Mouse (Mus musculus) thymus, postnatal 14 days (tissue): ENCODE results near the gene Lrwd1.

Experiments
- DNase-seq: peaks from one replicate; pipeline ENCODE4 v3.0.0; 2021

Lrwd1 gene

DNA sequence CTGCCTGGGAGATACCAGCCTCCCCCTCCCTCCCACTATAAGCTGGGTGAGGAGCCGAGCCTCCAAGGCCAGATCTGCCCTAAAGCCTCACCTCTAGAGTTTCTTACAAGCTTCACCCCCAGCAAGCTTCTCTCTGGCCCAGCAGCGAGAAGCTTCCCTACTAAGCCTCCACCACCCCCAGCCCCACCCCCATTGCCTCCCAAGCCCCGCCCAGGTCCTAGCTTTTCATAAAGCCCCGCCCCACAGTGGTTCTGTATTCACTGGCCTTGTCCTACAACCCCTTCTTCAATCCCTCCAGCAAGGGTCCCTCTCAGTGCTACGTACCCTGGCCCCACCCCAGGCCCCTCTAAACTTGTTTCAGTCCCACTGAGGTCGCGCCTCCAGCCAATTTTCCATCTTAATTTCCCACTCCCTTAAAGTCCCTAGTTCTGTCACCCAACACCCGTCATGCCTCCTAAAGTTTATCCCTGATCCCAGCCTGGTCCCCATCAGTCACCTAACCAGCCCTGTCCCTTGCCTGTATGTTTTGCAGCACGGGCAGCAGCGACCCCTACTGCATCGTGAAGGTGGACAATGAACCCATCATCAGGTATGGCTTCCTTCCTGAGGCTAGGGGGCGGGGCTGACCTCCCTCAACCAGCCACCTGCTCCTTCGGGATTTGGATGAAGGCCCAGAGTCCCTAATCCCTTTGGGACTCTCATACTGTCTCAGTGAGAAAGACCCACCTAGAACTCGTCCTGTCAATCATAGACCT is 46.9 kb downstream of the Lrwd1 start:
- no peak for DNase-seq

DNA sequence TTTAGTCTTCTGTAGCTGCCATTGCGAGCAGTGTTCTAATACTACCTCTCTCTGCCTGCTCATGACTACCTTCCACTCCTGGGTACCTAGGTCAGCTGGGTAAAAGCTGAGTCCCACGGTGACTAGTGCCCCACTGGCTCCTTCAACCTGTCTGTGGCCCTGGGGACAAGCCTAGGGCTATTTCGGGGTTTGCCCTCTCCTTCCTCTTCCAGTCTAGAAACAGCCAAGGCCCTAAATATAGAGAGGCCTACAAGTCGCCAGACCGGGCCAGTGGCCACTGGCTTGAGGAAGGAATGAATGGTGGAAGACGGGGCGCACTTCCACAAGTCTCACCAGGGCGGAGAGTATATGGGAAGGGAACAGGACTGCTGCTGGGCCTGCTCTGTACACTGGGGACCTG is 49.6 kb downstream of the Lrwd1 start:
- no peak for DNase-seq

DNA sequence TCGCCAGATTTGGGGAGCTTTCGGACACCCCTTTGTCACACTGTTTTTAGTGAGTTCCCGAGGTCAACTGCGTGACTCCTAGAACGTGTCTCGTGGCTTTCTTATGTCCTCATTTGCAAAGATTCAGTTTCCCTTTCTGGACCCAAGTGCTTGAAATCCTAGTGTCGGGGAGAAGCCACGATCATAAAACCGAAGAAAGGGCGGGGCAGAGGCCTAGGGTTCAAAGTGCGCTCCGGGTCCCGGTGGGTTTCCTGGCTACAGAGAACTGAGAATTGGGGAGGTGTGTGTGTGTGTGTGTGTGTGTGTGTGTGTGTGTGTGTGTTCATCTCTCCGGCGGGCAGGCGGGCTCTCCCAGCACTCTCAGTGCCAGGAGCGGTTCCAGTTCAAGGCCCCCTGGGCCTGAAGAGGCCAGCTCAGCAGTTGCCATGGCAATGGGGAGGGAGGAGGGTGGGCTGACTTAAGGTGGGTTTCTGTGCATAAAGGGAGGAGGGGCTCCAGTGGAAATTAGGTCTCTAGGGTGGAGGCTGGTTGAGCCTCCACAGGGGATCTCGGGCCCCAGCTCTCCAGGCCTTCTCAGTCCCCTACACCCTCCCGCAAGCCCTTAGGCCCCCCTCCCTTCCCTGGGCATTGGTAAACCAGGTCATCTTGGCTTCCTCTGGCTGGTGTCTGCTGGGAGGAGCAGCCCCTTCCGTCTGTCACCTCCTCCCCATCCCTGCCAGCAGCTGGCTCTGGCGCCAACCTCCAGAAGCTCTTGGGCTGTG is 50.8 kb downstream of the Lrwd1 start:
- DNase-seq = peak; percentile 70

DNA sequence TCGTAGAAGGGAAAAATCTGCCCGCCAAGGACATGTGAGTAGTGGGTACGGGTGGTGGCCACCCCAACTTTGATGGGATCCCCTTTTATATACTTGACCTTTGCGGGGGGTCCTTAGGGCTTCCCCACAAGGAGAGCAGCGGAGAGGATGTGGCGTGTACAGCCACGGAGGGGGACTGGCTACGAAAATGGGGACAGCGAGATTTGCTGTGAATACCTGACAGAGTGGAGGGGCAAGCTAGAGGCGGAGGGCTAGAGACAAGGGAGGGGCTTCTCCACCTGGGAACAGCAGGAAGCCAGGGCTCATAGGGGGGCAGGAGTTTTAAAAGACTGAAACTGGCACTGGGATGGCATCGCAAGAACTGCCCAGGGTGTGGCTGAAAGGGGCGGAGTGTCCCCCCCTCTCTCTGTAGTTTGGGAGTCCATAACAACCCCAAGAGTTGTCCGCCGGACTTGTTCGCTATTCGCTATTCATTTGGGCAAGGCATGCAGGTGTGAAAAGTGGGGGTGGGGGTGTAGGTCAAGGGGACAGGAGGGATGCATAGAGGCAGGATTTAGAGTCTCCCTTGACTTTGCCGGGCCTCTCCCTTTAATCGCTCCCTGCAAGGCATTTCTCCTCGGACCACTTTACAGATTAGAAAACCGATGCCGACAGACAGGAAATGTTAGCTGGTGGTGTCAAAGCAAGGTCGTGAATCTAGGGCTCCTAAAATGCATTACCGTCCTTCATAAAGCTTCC is 51.6 kb downstream of the Lrwd1 start:
- DNase-seq = peak; percentile 36

DNA sequence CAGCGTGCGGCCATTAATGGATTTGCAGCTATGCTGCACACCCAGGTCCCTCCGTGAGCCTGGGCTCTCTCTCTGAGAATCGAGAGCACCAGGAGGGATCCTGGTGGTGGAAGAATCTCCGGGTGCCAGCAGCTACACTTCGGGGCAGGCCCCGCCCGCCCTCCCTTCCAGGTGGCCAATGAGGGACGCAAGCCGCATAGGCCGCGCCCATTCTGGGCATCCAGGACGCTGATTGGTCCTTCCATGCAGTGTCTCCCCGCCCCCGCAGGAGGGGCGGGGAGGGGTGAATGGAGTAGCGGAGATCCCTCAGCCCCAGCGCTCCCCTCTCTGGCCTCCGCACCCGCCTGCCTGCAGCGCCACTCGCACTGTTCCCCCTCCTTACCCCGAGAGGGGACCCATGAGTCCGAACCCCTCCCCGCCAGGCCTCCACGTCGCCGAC is 52.2 kb downstream of the Lrwd1 start, which contains the start of gene Rasa4:
Rasa4 (plus strand) TSS at position 248 of the 439 bp plus-strand sequence.
- DNase-seq = peak; percentile 97

DNA sequence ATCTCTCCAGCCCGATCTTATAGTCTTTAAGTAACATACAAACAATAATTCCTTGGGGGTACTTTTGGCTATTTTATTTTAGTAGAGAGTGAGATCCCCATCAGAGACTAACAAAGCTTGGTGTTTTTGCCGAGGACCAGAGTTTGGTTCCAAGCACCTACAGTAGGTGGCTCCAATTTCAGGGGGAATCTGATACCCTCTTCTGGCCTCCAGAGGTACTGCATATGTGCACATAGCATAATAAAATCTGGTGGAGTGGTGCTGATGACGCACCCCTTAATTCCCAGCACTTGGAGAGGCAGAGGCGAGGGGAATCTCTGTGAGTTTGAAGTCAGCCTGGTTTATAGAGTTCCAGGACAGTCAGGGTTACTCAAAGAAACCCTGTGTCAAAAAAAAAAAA is 53.5 kb downstream of the Lrwd1 start:
- peak; percentile 25 for DNase-seq

DNA sequence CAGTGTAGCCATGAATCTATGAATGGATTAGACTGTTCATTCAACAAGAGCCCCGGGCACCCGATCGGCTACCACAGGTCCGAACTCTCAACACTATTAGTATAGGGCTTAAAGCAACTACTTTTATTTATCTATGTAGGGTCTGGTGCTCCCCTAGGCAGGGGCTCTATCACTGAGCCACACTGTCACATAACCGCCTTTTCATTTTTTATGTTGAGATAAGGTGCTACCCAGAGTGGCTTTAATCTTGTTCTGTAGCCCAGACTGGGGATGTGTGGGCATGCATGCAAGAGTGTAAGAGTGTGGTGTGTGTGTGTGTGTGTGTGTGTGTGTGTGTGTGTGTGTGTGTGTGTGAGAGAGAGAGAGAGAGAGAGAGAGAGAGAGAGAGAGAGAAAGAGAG is 57.7 kb downstream of the Lrwd1 start:
- DNase-seq = no peak

DNA sequence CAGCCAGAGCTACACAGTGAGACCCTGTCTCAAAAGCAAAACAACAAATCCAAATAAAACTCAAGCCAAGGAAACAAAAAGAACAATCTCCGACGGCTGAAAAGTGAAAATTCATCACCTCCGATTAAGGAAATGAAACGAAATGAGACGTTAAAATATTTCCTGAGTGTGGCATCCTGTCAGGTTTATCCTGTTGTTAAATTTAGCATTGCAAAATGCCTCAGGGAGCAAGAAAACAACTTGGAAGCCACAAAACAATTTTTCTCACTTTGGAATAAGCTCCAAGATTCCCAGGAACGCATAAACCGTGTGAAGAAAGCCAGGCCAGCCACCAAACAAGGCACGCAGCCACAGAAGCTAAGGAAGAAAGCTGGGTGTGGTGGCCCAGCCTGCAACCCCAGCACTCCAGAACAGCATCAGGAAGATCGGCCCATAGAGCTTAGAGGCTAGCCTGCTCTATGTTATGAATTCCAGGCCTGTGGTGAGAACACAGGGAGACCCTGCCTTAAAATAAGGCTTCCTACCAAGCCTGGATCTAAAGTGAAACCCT is 58.8 kb downstream of the Lrwd1 start:
- DNase-seq = no peak

DNA sequence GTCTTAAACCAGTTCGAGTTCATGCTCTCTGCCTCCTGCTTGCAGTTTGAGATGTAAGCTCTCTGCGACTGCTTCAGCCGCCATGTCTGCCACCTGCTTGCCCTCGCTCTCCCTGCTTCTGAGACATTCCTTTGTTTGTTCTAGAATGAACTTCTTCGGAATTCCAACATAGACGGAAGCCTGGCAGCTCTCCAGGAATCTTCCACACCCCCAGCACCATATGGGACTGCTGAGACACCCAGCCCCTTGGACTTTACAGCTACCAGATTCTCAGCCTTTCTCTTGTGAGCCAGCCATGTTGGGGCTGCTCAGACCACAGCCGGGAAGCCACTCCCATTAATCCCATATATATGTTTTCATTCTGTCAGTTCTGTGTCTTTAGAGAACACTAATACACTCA is 59.6 kb downstream of the Lrwd1 start:
- DNase-seq = no peak

DNA sequence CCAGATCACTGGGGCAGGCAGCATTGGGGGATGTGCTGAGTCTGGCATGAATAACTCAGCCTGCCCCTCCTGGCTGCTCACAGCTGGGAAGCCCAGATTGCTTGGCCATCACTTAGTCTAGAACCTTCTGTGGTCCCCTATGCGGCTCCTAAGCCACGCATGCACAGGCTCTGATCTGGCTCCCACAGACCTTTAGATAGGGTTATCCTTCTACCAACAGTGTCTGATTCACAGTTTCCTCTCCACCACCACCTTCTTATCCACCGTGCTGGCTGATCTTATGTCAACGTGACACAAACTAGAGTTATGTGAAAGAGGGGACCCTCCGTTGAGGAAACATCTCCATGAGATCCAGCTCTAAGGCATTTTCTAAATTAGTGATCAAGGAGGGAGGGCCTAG is 60.8 kb downstream of the Lrwd1 start:
- DNase-seq = no peak

DNA sequence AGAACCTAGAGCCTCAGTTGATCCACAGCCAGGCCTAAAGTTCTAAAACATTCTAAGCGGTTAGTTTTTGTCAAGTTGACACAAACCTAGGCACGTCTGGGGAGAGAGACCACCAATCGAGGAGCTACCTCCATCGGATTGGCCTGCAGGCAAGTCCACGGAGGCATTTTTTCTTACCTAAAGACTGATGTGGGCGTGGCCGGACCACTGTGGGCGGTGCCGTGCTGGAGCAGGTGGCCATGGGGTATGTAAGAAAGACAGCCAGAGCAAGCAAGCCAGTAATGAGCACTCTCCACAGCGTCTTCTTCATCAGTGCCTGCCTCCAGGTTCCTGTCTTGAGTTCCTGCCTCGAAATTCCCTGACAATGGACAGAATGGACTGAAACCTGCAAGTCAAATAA is 62.3 kb downstream of the Lrwd1 start:
- DNase-seq = no peak

DNA sequence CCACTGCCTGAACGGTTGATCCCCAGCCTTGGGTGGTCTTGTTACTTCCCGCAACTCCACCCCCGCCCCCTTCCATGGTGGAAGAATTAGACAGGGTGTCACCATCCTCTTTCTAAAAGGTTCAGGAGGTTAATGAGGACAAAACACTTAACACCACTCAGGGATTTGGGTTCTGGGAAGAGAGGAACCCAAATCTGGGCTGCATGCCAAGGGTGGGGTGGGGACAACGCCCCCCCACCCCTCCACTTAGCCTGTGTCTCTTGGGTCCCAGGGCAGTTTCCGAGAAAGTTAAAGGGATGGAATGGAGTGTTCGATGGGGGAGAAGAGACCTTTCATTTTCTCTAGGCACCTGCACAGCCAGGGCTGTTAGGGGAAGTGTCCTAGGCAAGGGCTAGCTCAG is 62.8 kb downstream of the Lrwd1 start:
- no peak for DNase-seq
